Mouse (Mus musculus): ENCODE measurements around the gene Cnn2.

DNA sequence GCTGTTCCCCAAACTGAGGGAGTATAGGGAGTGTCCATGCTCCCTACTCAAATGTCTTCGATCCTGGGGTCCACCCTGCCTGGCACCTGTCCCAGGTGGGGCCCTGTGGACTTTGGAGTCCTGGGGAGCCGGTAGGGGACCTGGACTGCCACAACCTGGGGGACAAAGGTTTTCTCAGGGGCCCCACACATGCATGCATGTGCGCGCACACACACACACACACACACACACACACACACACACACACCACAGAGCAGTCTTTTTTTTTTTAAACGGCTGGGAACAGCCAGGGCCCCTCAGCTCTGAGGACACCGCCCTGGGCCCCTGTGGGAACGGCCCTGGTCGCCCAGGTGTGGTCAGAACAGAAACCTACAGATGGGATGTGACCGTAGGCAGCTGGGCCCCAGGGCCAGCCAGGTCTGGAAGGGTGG lies 44.9 kb upstream of the Cnn2 start:
- TF ChIP-seq CTCF (IDR thresholded peaks at IDR 0.05; ENCODE audit: low read depth) (no peak), EP300 (IDR thresholded peaks at IDR 0.05; ENCODE audit: low read depth) (no peak)

Data from liver, postnatal 0 days (tissue).